Mouse (Mus musculus): Measurements from ENCODE around the gene Srgap2. TPM values are rescaled to one million over a fixed set of nuclear protein-coding genes. Genes with fewer than 3 reads are reported as not detected.
A peak's percentile ranks its signal among the peaks of the same experiment; 100 is the strongest.

The Srgap2 gene
- polyA plus RNA-seq, 1 experiment from 2014 or later = 15.3 TPM

- 46% methylated on average over 4 of the region's 4 CpGs for WGBS
- Histone ChIP-seq H3K9ac (ENCODE audit: low read length) (no peak overlapping the region), H3K9me3 (replicated peaks; ENCODE audit: control insufficient read depth, low read length) (no peaks in the 10 kb centered on the region), H3K36me3 (ENCODE audit: control insufficient read depth, insufficient read depth, low read length) (no peaks in the 10 kb centered on the region), H3K27me3 (replicated peaks; ENCODE audit: control insufficient read depth, insufficient read depth, low read length) (no peaks in the 10 kb centered on the region), H3K4me2 (ENCODE audit: low read length) (no peak overlapping the region), H3K27ac (ENCODE audit: low read depth, low read length) (no peak overlapping the region), H3K4me1 (ENCODE audit: control insufficient read depth, insufficient read depth, low read length) (peaks cover 10% of the 10 kb centered on the region), H3K4me3 (ENCODE audit: low read depth, low read length) (no peak overlapping the region)
- 0 out of 2 replicates have a peak, but pooled peaks have one; percentile 29 for ATAC-seq
- DNase-seq (ENCODE audit: low spot score) = peak; percentile 18
These were observed 35.6 kb downstream of the Srgap2 start for GRCm38 (mm10) chr1:131491579-131491978.

GRCm38 (mm10) chr1:131489312-131489711 lies 37.8 kb downstream of the Srgap2 start:
- Histone ChIP-seq H3K36me3 (ENCODE audit: control insufficient read depth, insufficient read depth, low read length) (no peaks in the 10 kb centered on the region), H3K4me2 (ENCODE audit: low read length) (no peak overlapping the region), H3K27me3 (replicated peaks; ENCODE audit: control insufficient read depth, insufficient read depth, low read length) (no peaks in the 10 kb centered on the region), H3K4me1 (ENCODE audit: control insufficient read depth, insufficient read depth, low read length) (peaks cover 10% of the 10 kb centered on the region), H3K9ac (ENCODE audit: low read length) (no peak overlapping the region), H3K27ac (ENCODE audit: low read depth, low read length) (no peak overlapping the region), H3K4me3 (ENCODE audit: low read depth, low read length) (no peak overlapping the region), H3K9me3 (replicated peaks; ENCODE audit: control insufficient read depth, low read length) (no peaks in the 10 kb centered on the region)
- no peak for DNase-seq (ENCODE audit: low spot score)
- no peak for ATAC-seq
- 84% methylated on average over 3 of the region's 3 CpGs for WGBS

GRCm38 (mm10) chr1:131486094-131486850 lies 40.9 kb downstream of the Srgap2 start:
- Histone ChIP-seq H3K4me3 (ENCODE audit: low read depth, low read length) (no peak overlapping the region), H3K4me2 (ENCODE audit: low read length) (no peak overlapping the region), H3K4me1 (ENCODE audit: control insufficient read depth, insufficient read depth, low read length) (peaks cover 2% of the 10 kb centered on the region; the same call in 1 of the 2 replicates), H3K9me3 (replicated peaks; ENCODE audit: control insufficient read depth, low read length) (no peaks in the 10 kb centered on the region), H3K27me3 (replicated peaks; ENCODE audit: control insufficient read depth, insufficient read depth, low read length) (no peaks in the 10 kb centered on the region), H3K9ac (ENCODE audit: low read length) (no peak overlapping the region), H3K27ac (ENCODE audit: low read depth, low read length) (no peak overlapping the region), H3K36me3 (ENCODE audit: control insufficient read depth, insufficient read depth, low read length) (no peaks in the 10 kb centered on the region)
- ATAC-seq (no peak), DNase-seq (ENCODE audit: low spot score) (no peak)
- WGBS = 63% methylated on average over 5 of the region's 5 CpGs

- Histone ChIP-seq H3K27ac (ENCODE audit: low read depth, low read length) (no peak overlapping the region), H3K4me3 (ENCODE audit: low read depth, low read length) (no peak overlapping the region), H3K36me3 (ENCODE audit: control insufficient read depth, insufficient read depth, low read length) (no peaks in the 10 kb centered on the region), H3K27me3 (replicated peaks; ENCODE audit: control insufficient read depth, insufficient read depth, low read length) (no peaks in the 10 kb centered on the region), H3K4me1 (ENCODE audit: control insufficient read depth, insufficient read depth, low read length) (peaks cover 2% of the 10 kb centered on the region; the same call in 1 of the 2 replicates), H3K9me3 (replicated peaks; ENCODE audit: control insufficient read depth, low read length) (peaks cover 3% of the 10 kb centered on the region; the same call in 1 of the 2 replicates), H3K4me2 (ENCODE audit: low read length) (no peak overlapping the region), H3K9ac (ENCODE audit: low read length) (no peak overlapping the region)
- DNase-seq (ENCODE audit: low spot score) (no peak), ATAC-seq (no peak)
- 91% methylated on average over 3 of the region's 3 CpGs for WGBS
These were observed 44.9 kb downstream of the Srgap2 start for GRCm38 (mm10) chr1:131482242-131482641.

- Histone ChIP-seq H3K4me1 (ENCODE audit: control insufficient read depth, insufficient read depth, low read length) (peaks cover 2% of the 10 kb centered on the region; the same call in 1 of the 2 replicates), H3K4me3 (ENCODE audit: low read depth, low read length) (no peak overlapping the region), H3K27me3 (replicated peaks; ENCODE audit: control insufficient read depth, insufficient read depth, low read length) (no peaks in the 10 kb centered on the region), H3K4me2 (ENCODE audit: low read length) (no peak overlapping the region), H3K36me3 (ENCODE audit: control insufficient read depth, insufficient read depth, low read length) (no peaks in the 10 kb centered on the region), H3K9ac (ENCODE audit: low read length) (no peak overlapping the region), H3K27ac (ENCODE audit: low read depth, low read length) (no peak overlapping the region), H3K9me3 (replicated peaks; ENCODE audit: control insufficient read depth, low read length) (peaks cover 3% of the 10 kb centered on the region; the same call in 1 of the 2 replicates)
- DNase-seq (ENCODE audit: low spot score) (no peak), ATAC-seq (no peak)
These were observed 45.8 kb downstream of the Srgap2 start for GRCm38 (mm10) chr1:131481391-131481790.

- Histone ChIP-seq H3K27me3 (replicated peaks; ENCODE audit: control insufficient read depth, insufficient read depth, low read length) (no peaks in the 10 kb centered on the region), H3K4me2 (ENCODE audit: low read length) (no peak overlapping the region), H3K4me1 (ENCODE audit: control insufficient read depth, insufficient read depth, low read length) (peaks cover 4% of the 10 kb centered on the region; the same call in 1 of the 2 replicates), H3K9ac (ENCODE audit: low read length) (no peak overlapping the region), H3K9me3 (replicated peaks; ENCODE audit: control insufficient read depth, low read length) (peaks cover 3% of the 10 kb centered on the region; the same call in 1 of the 2 replicates), H3K4me3 (ENCODE audit: low read depth, low read length) (no peak overlapping the region), H3K27ac (ENCODE audit: low read depth, low read length) (no peak overlapping the region), H3K36me3 (ENCODE audit: control insufficient read depth, insufficient read depth, low read length) (no peaks in the 10 kb centered on the region)
- no peak for DNase-seq (ENCODE audit: low spot score)
- ATAC-seq = no peak
- WGBS = 9% methylated on average over 2 of the region's 2 CpGs
These were observed 48.3 kb downstream of the Srgap2 start for GRCm38 (mm10) chr1:131478770-131479305.

- Histone ChIP-seq H3K4me3 (ENCODE audit: low read depth, low read length) (no peak overlapping the region), H3K9ac (ENCODE audit: low read length) (no peak overlapping the region), H3K27ac (ENCODE audit: low read depth, low read length) (no peak overlapping the region), H3K9me3 (replicated peaks; ENCODE audit: control insufficient read depth, low read length) (peaks cover 3% of the 10 kb centered on the region; the same call in 1 of the 2 replicates), H3K27me3 (replicated peaks; ENCODE audit: control insufficient read depth, insufficient read depth, low read length) (no peaks in the 10 kb centered on the region), H3K36me3 (ENCODE audit: control insufficient read depth, insufficient read depth, low read length) (no peaks in the 10 kb centered on the region), H3K4me1 (ENCODE audit: control insufficient read depth, insufficient read depth, low read length) (peaks cover 9% of the 10 kb centered on the region; the same call in 1 of the 2 replicates), H3K4me2 (ENCODE audit: low read length) (no peak overlapping the region)
- ATAC-seq (no peak), DNase-seq (ENCODE audit: low spot score) (no peak)
These were observed 51.8 kb downstream of the Srgap2 start for GRCm38 (mm10) chr1:131475306-131475705.

- H3K27ac ChIP-seq (ENCODE audit: low read depth, low read length) = 0 out of 2 replicates have a peak overlapping the region, but pooled peaks have one; percentile 6
- H3K27me3 ChIP-seq (replicated peaks; ENCODE audit: control insufficient read depth, insufficient read depth, low read length) = no peaks in the 10 kb centered on the region
- H3K9ac ChIP-seq (ENCODE audit: low read length) = no peak overlapping the region
- H3K4me1 ChIP-seq (ENCODE audit: control insufficient read depth, insufficient read depth, low read length) = peaks cover 9% of the 10 kb centered on the region; the same call in 1 of the 2 replicates
- peak; percentile 82 for ATAC-seq
- DNase-seq (ENCODE audit: low spot score) = peak; percentile 83
- H3K4me2 ChIP-seq (ENCODE audit: low read length) = no peak overlapping the region
- H3K9me3 ChIP-seq (replicated peaks; ENCODE audit: control insufficient read depth, low read length) = no peaks in the 10 kb centered on the region
- H3K4me3 ChIP-seq (ENCODE audit: low read depth, low read length) = no peak overlapping the region
- H3K36me3 ChIP-seq (ENCODE audit: control insufficient read depth, insufficient read depth, low read length) = no peaks in the 10 kb centered on the region
These were observed 53.5 kb downstream of the Srgap2 start for GRCm38 (mm10) chr1:131473631-131474118.

- no peak overlapping the region for H3K4me3 ChIP-seq (ENCODE audit: low read depth, low read length)
- H3K27me3 ChIP-seq (replicated peaks; ENCODE audit: control insufficient read depth, insufficient read depth, low read length) = no peaks in the 10 kb centered on the region
- no peaks in the 10 kb centered on the region for H3K36me3 ChIP-seq (ENCODE audit: control insufficient read depth, insufficient read depth, low read length)
- H3K27ac ChIP-seq (ENCODE audit: low read depth, low read length) = no peak overlapping the region
- no peak for ATAC-seq
- peaks cover 13% of the 10 kb centered on the region; the same call in 1 of the 2 replicates for H3K4me1 ChIP-seq (ENCODE audit: control insufficient read depth, insufficient read depth, low read length)
- DNase-seq (ENCODE audit: low spot score) = no peak
- WGBS = 100% methylated on average over 1 of the region's 1 CpGs
- no peak overlapping the region for H3K4me2 ChIP-seq (ENCODE audit: low read length)
- no peaks in the 10 kb centered on the region for H3K9me3 ChIP-seq (replicated peaks; ENCODE audit: control insufficient read depth, low read length)
- H3K9ac ChIP-seq (ENCODE audit: low read length) = no peak overlapping the region
These were observed 56.6 kb downstream of the Srgap2 start for GRCm38 (mm10) chr1:131470597-131470996.

Measured in forebrain, embryonic 14.5 days (tissue).